Mouse (Mus musculus): ENCODE data around the gene Gabra6. TPM values are rescaled to one million over a fixed set of nuclear protein-coding genes. Genes with fewer than 3 reads are reported as not detected.

Gene Gabra6
- total and polyA plus RNA-seq, 2 experiments from 2014 or later = 0.77 TPM; not detected in 1

GRCm38 (mm10) chr11:42258978-42259377 is 61.9 kb downstream of the Gabra6 start:
- H3K4me3 ChIP-seq (ENCODE audit: low read depth, low read length) = no peak overlapping the region
- TF ChIP-seq CTCF (IDR thresholded peaks at IDR 0.05) = no peak
- no peak overlapping the region for H3K4me2 ChIP-seq (ENCODE audit: low read depth, low read length, poor library complexity, severe bottlenecking)
- WGBS = 89% methylated on average over 3 of the region's 3 CpGs
- no peak for ATAC-seq (ENCODE audit: low FRiP score)
- no peak for DNase-seq (ENCODE audit: low spot score)
- no peaks in the 10 kb centered on the region for H3K36me3 ChIP-seq (ENCODE audit: insufficient read depth, low read length)
- H3K4me1 ChIP-seq (ENCODE audit: insufficient read depth, low read length) = no peaks in the 10 kb centered on the region
- H3K9ac ChIP-seq (replicated peaks; ENCODE audit: low read length, poor library complexity, severe bottlenecking) = no peak overlapping the region
- H3K9me3 ChIP-seq (ENCODE audit: low read length) = no peaks in the 10 kb centered on the region
- no peaks in the 10 kb centered on the region for H3K27me3 ChIP-seq (ENCODE audit: insufficient read depth, low read length)
- no peak overlapping the region for H3K27ac ChIP-seq (ENCODE audit: low read depth, low read length)

Other genes starting within 250 kb of the Gabra6 start
- gene Gabra1, start 138.1 kb downstream of the Gabra6 start, total RNA-seq (2014; rRNA removed) = 45.1 and 46.1 TPM in 2 replicates
- 45.0 and 55.3 TPM in 2 replicates for gene Gabra1, start 138.1 kb downstream of the Gabra6 start, polyA plus RNA-seq (2015; fragmentation: Nextera tagmentation; extraction: Ambion mirVana)
- gene Gabrb2, start 98.7 kb upstream of the Gabra6 start, total RNA-seq (2014; rRNA removed) = 114 and 136 TPM in 2 replicates
- gene Gabrb2, start 98.7 kb upstream of the Gabra6 start, polyA plus RNA-seq (2015; fragmentation: Nextera tagmentation; extraction: Ambion mirVana) = 35.7 and 36.9 TPM in 2 replicates